28 mouse cellular contexts compared by ENCODE assay signal in genomic region chr3:138795951-138796350, GRCm38 (mm10). TPM values are rescaled to one million over a fixed set of nuclear protein-coding genes. Genes with fewer than 3 reads are reported as not detected.
DNase-seq lines count a peak whose midpoint lies in the region; ATAC-seq and TF ChIP-seq lines count a peak whose summit lies in the region.
"Had no signal": no experiment of that assay in that cellular context is flagged by ENCODE, and none has a peak within 500 bp of the region (broad histone marks: within the 10 kb centered on the region; RNA-seq: fewer than 3 reads in every experiment).

No protein-coding gene starts in this region.

- WGBS in forebrain, embryonic 16.5 days = 67% methylated on average over 7 of the region's 7 CpGs
- WGBS in forebrain, embryonic 12.5 days = 93% methylated on average over 7 of the region's 7 CpGs

- no peak overlapping the region for H3K9ac ChIP-seq in forebrain, embryonic 16.5 days (replicated peaks; ENCODE audit: low read depth, low read length)
- no peak overlapping the region for H3K9ac ChIP-seq in forebrain, embryonic 12.5 days
- H3K9ac ChIP-seq: heart, embryonic 13.5 days; hindbrain, embryonic 14.5 days had no signal

- ATAC-seq in forebrain, embryonic 16.5 days = no peak
- no peak for ATAC-seq in forebrain, embryonic 12.5 days (ENCODE audit: low FRiP score)
- ATAC-seq: forebrain, embryonic 14.5 days; hindbrain, postnatal 0 days; inflammation-experienced regulatory T-cells, adult 6 months; intestine, embryonic 16.5 days had no signal

- H3K36me3 ChIP-seq in forebrain, embryonic 16.5 days (ENCODE audit: control insufficient read depth, insufficient read depth) = no peaks in the 10 kb centered on the region
- no peaks in the 10 kb centered on the region for H3K36me3 ChIP-seq in forebrain, embryonic 12.5 days (replicated peaks)
- H3K36me3 ChIP-seq: G1E; heart, embryonic 10.5 days; heart, embryonic 13.5 days had no signal

- H3K4me1 ChIP-seq in forebrain, embryonic 16.5 days (replicated peaks; ENCODE audit: control insufficient read depth, insufficient read depth, low read length) = peaks cover 26% of the 10 kb centered on the region
- peaks cover 17% of the 10 kb centered on the region for H3K4me1 ChIP-seq in forebrain, embryonic 12.5 days

- H3K9me3 ChIP-seq in forebrain, embryonic 16.5 days (ENCODE audit: control insufficient read depth, low read length) = no peaks in the 10 kb centered on the region
- H3K9me3 ChIP-seq in forebrain, embryonic 12.5 days = no peaks in the 10 kb centered on the region
- H3K9me3 ChIP-seq: G1E; heart, embryonic 10.5 days; heart, embryonic 13.5 days had no signal

- no peak for TF ChIP-seq CTCF in layer of hippocampus, adult 2 months (conservative IDR thresholded peaks at IDR 0.05)

- no peak overlapping the region for H3K4me3 ChIP-seq in forebrain, embryonic 16.5 days (replicated peaks; ENCODE audit: low read length)
- no peak overlapping the region for H3K4me3 ChIP-seq in forebrain, embryonic 12.5 days (replicated peaks)
- no peak overlapping the region for H3K4me3 ChIP-seq in layer of hippocampus, adult 2 months
- H3K4me3 ChIP-seq: heart, adult 2 months; heart, embryonic 10.5 days; heart, embryonic 13.5 days had no signal

- no peak for DNase-seq in layer of hippocampus, adult 2 months (ENCODE audit: low spot score in 2 of 2)
- no peak for DNase-seq in layer of hippocampus, adult 18-20 months (ENCODE audit: low spot score in 2 of 2)
- DNase-seq in brain, adult 2 months (ENCODE audit: low read depth, low spot score) = peak; percentile 57
- DNase-seq in thymus, postnatal 25 days = no peak
- DNase-seq in thymus, postnatal 4 days = no peak
- DNase-seq: adrenal gland, adult 2 months; adrenal gland, postnatal 14 days; B cell, adult 2 months; cerebellum, adult 11-12 months; cerebellum, adult 8-10 months; cerebellum, postnatal 10 days; cerebellum, postnatal 36 days; gastrocnemius, postnatal 10 days; gastrocnemius, postnatal 36 days; heart, adult 2 months; heart, postnatal 14 days; heart, postnatal 4 days had no signal

- peak overlapping the region; percentile 21; the same call in 1 of the 2 replicates for H3K27ac ChIP-seq in forebrain, embryonic 16.5 days (ENCODE audit: low read length)
- H3K27ac ChIP-seq in forebrain, embryonic 12.5 days = no peak overlapping the region
- H3K27ac ChIP-seq in layer of hippocampus, adult 2 months = peak overlapping the region; percentile 28; the same call in 1 of the 2 replicates
- H3K27ac ChIP-seq: heart, adult 2 months; heart, embryonic 10.5 days; heart, embryonic 13.5 days; hindbrain, embryonic 14.5 days; hindbrain, postnatal 0 days had no signal

- no peaks in the 10 kb centered on the region for H3K27me3 ChIP-seq in forebrain, embryonic 16.5 days (replicated peaks; ENCODE audit: control insufficient read depth, insufficient read depth, low read length)
- no peaks in the 10 kb centered on the region for H3K27me3 ChIP-seq in forebrain, embryonic 12.5 days
- H3K27me3 ChIP-seq: CH12.LX; heart, embryonic 13.5 days had no signal

- no peak overlapping the region for H3K4me2 ChIP-seq in forebrain, embryonic 16.5 days (ENCODE audit: low read length)
- no peak overlapping the region for H3K4me2 ChIP-seq in forebrain, embryonic 12.5 days
- H3K4me2 ChIP-seq: heart, embryonic 13.5 days; hindbrain, embryonic 14.5 days had no signal

RNA-seq across cellular contexts. Expression of gene Tspan5, which starts 54.0 kb away (rescaled TPM):
- 98.7 and 113 TPM in 2 replicates for polyA plus RNA-seq in forebrain, embryonic 16.5 days (2015; fragmentation: Nextera tagmentation; extraction: Ambion mirVana)
- 61.5 and 62.4 TPM in 2 replicates for polyA plus RNA-seq in forebrain, embryonic 12.5 days (2016; fragmentation: Nextera tagmentation; extraction: Ambion mirVana)
- total RNA-seq in layer of hippocampus, adult 2 months (2021) = 100 to 1,000 TPM; 199 to 202 TPM
- total RNA-seq in layer of hippocampus, adult 18-20 months (2021) = 100 to 1,000 TPM; 197 to 205 TPM
- polyA plus RNA-seq: G1E had no signal
